Mouse (Mus musculus) spleen, adult 2 months (tissue): ENCODE results near the gene Adamts13. TPM values are rescaled to one million over a fixed set of nuclear protein-coding genes. Genes with fewer than 3 reads are reported as not detected.

ENCODE experiments used
- DNase-seq, 2 experiments: peaks; one replicate each; pipeline versions ENCODE4 v3.0.0 to v3.0.0-alpha.2; 2012 to 2021; ENCODE audit warnings: low spot score in 2 of 2, low read depth in 1 of 2
- H3K27ac ChIP-seq: fragments of 200-500 bp; 2 replicates; pipeline ENCODE4 v1.5.1; 2012; ENCODE audit warnings: low read length, inconsistent platforms; ENCODE audit not compliant: insufficient read depth
- H3K27me3 ChIP-seq: fragments of 200-500 bp; 2 replicates; pipeline ENCODE4 v1.6.1; 2012; ENCODE audit warnings: mild to moderate bottlenecking, moderate library complexity, low read length, inconsistent platforms; ENCODE audit not compliant: control insufficient read depth, insufficient read depth
- H3K36me3 ChIP-seq: fragments of 200-500 bp; 2 replicates; pipeline ENCODE4 v1.6.1; 2012; ENCODE audit warnings: mild to moderate bottlenecking, low read length, inconsistent platforms; ENCODE audit not compliant: control insufficient read depth, insufficient read depth
- H3K4me1 ChIP-seq: fragments of 200-500 bp; 2 replicates; pipeline ENCODE4 v1.6.1; 2011; ENCODE audit warnings: inconsistent platforms; ENCODE audit not compliant: control insufficient read depth, insufficient read depth, insufficient read length
- H3K4me3 ChIP-seq: fragments of 200-500 bp; 2 replicates; pipeline ENCODE4 v1.5.1; 2011; ENCODE audit warnings: mild to moderate bottlenecking, inconsistent platforms; ENCODE audit not compliant: insufficient read depth, insufficient read length; ENCODE audit errors: extremely low read depth
- CTCF ChIP-seq: fragments of 200-500 bp; IDR thresholded peaks from 2 replicates; pipeline ENCODE4 v1.5.1; 2011; ENCODE audit warnings: mild to moderate bottlenecking, inconsistent platforms; ENCODE audit not compliant: insufficient read depth, insufficient read length, insufficient replicate concordance; ENCODE audit errors: extremely low read depth
- POLR2A ChIP-seq: fragments of 200-500 bp; IDR thresholded peaks from 2 replicates; pipeline ENCODE4 v1.6.1; 2011; ENCODE audit warnings: low read depth, low read length, inconsistent platforms
- WGBS: fragments of 180-500 bp; shearing (Covaris S2); methylation state at CpG from one replicate; pipeline ENCODE4 v1.1.7; 2018; 5-methylcytosine and 5-hydroxymethylcytosine counted together
- polyA plus RNA-seq: library from polyadenylated mRNA; depleted of rRNA; stranded (reverse); fragments of >200 nt; gene quantifications from 2 replicates; pipeline ENCODE4 v1.2.3, GENCODE M21; 2012

The Adamts13 gene
- polyA plus RNA-seq, 1 experiment: 2.4 TPM

GRCm38 (mm10) chr2:26997993-26998392 is 24.8 kb downstream of the Adamts13 start:
- Histone ChIP-seq H3K27ac (no peak overlapping the region), H3K36me3 (no peaks in the 10 kb centered on the region), H3K27me3 (no peaks in the 10 kb centered on the region), H3K4me3 (no peak overlapping the region), H3K4me1 (no peaks in the 10 kb centered on the region)
- no peak for DNase-seq
- TF ChIP-seq CTCF: no peak
- TF ChIP-seq POLR2A: no peak
- 93% methylated on average over 7 of the region's 7 CpGs for WGBS

DNA sequence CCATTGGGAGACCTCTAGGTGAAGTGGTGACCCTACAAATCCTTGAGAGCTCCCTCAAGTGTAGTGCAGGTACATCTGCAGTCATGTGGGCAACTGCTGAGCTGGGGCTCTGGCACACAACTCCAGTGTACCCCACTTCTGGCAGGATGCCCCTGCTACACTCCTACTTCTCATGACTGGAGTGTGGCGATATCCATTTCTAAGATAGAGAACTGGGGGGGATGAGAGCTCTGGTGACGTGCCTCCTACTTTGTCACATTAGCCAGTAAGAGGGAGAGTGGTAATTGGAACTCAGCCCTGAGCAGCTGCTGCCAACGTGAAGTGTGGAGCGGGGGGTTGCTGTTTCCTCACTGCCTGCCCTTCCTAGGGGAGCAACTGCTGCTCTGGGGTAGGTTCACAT is 33.0 kb downstream of the Adamts13 start:
- H3K4me3 ChIP-seq: no peak overlapping the region
- no peaks in the 10 kb centered on the region for H3K27me3 ChIP-seq
- TF ChIP-seq CTCF (no peak), POLR2A (no peak)
- peaks cover 12% of the 10 kb centered on the region; the same call in 1 of the 2 replicates for H3K4me1 ChIP-seq
- WGBS: 76% methylated on average over 4 of the region's 4 CpGs
- DNase-seq: no peak
- no peak overlapping the region for H3K27ac ChIP-seq
- no peaks in the 10 kb centered on the region for H3K36me3 ChIP-seq

DNA sequence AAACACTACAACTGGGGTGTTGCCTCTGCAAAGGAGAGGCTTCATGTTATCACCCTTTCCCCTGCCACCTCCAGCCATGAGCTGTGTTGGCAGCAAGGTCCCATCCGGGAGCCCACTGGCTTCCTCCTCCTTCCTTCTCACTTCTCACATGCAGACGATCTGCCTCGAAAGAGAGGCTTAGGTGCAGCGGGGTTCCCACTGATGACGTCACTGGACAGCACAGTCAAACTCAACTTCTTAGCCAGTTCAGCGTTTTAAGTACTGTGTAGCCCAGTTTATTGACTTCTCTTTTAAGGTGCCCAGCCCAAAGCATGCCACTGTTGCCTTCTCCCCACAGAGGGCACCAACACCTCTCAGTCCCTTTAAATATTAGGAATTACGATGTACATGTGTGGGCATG is 34.5 kb downstream of the Adamts13 start:
- 69% methylated on average over 7 of the region's 7 CpGs for WGBS
- no peaks in the 10 kb centered on the region for H3K27me3 ChIP-seq
- no peak overlapping the region for H3K27ac ChIP-seq
- peaks cover 12% of the 10 kb centered on the region; the same call in 1 of the 2 replicates for H3K4me1 ChIP-seq
- no peak overlapping the region for H3K4me3 ChIP-seq
- DNase-seq: no peak
- TF ChIP-seq CTCF (no peak), POLR2A (no peak)
- H3K36me3 ChIP-seq: no peaks in the 10 kb centered on the region

GRCm38 (mm10) chr2:27009714-27010244 is 36.6 kb downstream of the Adamts13 start, which contains the start of gene Cacfd1:
Gene Cacfd1 (plus strand): TSS chr2:27009926.
- TF ChIP-seq CTCF: no peak
- no peak for TF ChIP-seq POLR2A
- peak within 1 kb of the TSS; percentile 69 for H3K27ac ChIP-seq
- H3K4me3 ChIP-seq: peak within 1 kb of the TSS; percentile 73
- under 1% methylated on average over 43 of the region's 43 CpGs for WGBS
- no peaks in the 10 kb centered on the region for H3K27me3 ChIP-seq
- H3K4me1 ChIP-seq: peaks cover 12% of the 10 kb centered on the region; the same call in 1 of the 2 replicates
- peak; percentile 86 to 88 for DNase-seq
- H3K36me3 ChIP-seq: peaks cover 4% of the 10 kb centered on the region; the same call in 1 of the 2 replicates

- H3K4me1 ChIP-seq: no peaks in the 10 kb centered on the region
- no peak overlapping the region for H3K4me3 ChIP-seq
- peaks cover 26% of the 10 kb centered on the region for H3K36me3 ChIP-seq
- H3K27me3 ChIP-seq: no peaks in the 10 kb centered on the region
- DNase-seq: peak; percentile 46 to 67
- H3K27ac ChIP-seq: no peak overlapping the region
- 53% methylated on average over 5 of the region's 5 CpGs for WGBS
- TF ChIP-seq POLR2A: no peak
- TF ChIP-seq CTCF: peak; percentile 89; the same call in 1 of the 2 replicates
Measured at GRCm38 (mm10) chr2:27017802-27018201, 44.6 kb downstream of the Adamts13 start.

DNA sequence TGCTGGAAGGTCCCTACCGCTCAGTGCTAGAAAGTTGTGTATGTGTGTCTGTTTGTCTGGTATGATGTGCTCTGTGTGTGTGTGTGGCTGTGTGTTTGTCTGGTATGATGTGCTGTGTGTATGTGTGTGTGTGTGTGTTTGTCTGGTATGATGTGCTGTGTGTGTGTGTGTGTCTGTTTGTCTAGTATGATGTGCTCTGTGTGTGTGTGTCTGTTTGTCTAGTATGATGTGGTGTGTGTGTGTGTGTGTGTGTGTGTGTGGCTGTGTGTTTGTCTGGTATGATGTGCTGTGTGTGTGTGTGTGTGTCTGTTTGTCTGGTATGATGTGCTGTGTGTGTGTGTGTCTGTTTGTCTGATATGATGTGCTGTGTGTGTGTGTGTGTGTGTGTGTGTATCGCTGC is 46.3 kb downstream of the Adamts13 start:
- no peak overlapping the region for H3K4me3 ChIP-seq
- H3K36me3 ChIP-seq: peaks cover 23% of the 10 kb centered on the region
- H3K27me3 ChIP-seq: no peaks in the 10 kb centered on the region
- no peak for DNase-seq
- no peaks in the 10 kb centered on the region; the same call in 1 of the 2 replicates for H3K4me1 ChIP-seq
- TF ChIP-seq CTCF (no peak), POLR2A (no peak)
- no peak overlapping the region for H3K27ac ChIP-seq
- WGBS: 97% methylated on average over 2 of the region's 2 CpGs

GRCm38 (mm10) chr2:27021103-27021502 is 47.9 kb downstream of the Adamts13 start:
- Histone ChIP-seq H3K4me1 (peaks cover 15% of the 10 kb centered on the region; the same call in 1 of the 2 replicates), H3K27me3 (no peaks in the 10 kb centered on the region), H3K27ac (no peak overlapping the region), H3K4me3 (no peak overlapping the region), H3K36me3 (peaks cover 12% of the 10 kb centered on the region)
- TF ChIP-seq POLR2A (no peak), CTCF (no peak)
- no peak for DNase-seq
- 95% methylated on average over 1 of the region's 1 CpGs for WGBS
